Mouse (Mus musculus) liver, embryonic 18 days (tissue): ENCODE measurements around the gene Arl1. TPM values are rescaled to one million over a fixed set of nuclear protein-coding genes. Genes with fewer than 3 reads are reported as not detected.

Source experiments
- polyA plus RNA-seq: library from polyadenylated mRNA; depleted of rRNA; stranded (reverse); fragments of >200 nt; gene quantifications from 2 replicates; pipeline ENCODE4 v1.2.3, GENCODE M21; 2012; rRNA removed

Arl1 gene
- 43.1 and 43.5 TPM in 2 replicates for polyA plus RNA-seq

DNA sequence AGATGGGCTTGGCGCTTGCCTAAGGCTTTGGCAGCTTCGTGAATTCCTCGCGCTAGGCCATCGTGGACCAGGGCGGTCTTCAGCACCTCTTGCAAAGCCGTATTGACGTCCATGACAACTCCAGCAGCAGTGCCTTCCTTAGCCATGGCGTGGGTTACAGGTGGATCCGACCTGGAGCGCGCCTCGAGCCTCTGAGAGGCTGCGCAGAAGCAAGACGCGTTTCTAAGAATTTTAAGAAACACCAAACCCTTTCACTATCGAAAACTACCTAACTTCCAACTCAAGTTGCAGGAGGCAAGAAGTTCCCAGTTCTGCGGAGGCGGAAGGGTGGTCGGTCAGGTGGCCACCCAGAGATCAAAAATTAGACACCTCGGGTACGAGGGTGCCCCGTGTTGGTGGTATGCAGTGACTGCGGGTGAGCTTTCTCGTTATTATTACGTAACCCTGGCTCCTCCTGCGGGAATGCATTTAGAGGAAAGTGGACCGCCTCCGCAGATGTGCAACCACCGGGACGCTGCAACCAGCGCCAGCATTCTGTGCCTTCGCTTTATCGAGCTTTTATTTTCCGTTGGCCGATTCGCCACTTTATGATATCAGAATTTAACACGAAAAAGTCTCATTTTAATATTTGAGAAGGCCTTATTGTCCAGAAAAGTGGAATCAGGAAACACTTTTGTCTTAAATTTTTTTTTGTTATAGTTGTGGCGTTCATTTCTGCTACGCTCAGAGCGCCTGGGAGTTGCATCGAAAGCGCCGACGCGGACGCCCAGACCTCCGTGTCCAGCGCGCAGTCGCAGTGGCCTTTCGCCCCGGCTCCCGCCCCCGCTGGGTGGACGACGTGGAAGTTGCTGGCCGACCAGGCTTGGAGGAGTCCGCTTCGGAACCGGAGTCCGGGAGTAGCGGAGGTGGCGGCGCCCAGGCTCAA is at the start of gene Arl1:
Gene Arl1 (plus strand): TSS at position 288 of the 925 bp plus-strand sequence.

DNA sequence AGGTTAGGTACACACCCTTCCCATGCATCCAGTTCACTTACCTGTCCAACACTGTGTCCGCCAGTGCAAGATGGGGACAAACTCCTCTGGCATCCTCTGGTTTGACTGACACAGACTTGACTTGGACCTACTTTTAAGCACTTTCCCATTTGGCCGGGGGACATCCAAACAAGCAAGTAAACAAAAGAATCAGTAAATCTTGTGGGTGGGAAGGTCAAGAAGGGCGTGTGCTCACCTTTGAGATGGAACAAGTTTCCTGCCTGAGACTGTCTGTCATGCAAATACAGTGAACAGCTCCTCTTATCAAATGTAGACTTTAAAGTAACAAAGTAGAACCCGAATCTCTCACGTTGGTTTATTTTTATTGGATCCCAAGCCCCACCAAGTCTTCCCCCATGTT is 45.7 kb upstream of the Arl1 start, which contains the start of gene Spic:
Gene Spic (minus strand): TSS at position 91 of the 400 bp plus-strand sequence.

Other genes starting within 250 kb of the Arl1 start
- 1.9 and 2.0 TPM in 2 replicates for gene Chpt1, start 226.8 kb upstream of the Arl1 start, polyA plus RNA-seq
- 0.07 and 0.30 TPM in 2 replicates for gene Mybpc1, start 125.7 kb upstream of the Arl1 start, polyA plus RNA-seq
- gene Spic, start 45.8 kb upstream of the Arl1 start, polyA plus RNA-seq = 7.4 and 9.1 TPM in 2 replicates
- 3.7 and 4.3 TPM in 2 replicates for gene Utp20, start 95.9 kb downstream of the Arl1 start, polyA plus RNA-seq
- not detected in 2 replicates for gene Slc5a8, start 155.1 kb downstream of the Arl1 start, polyA plus RNA-seq